Mouse (Mus musculus): ENCODE results near the gene Lrrc4. TPM values are rescaled to one million over a fixed set of nuclear protein-coding genes. Genes with fewer than 3 reads are reported as not detected.

The Lrrc4 gene
- polyA plus RNA-seq, 1 experiment from 2014 or later = 5.9 TPM

GRCm38 (mm10) chr6:28735116-28735515 is 96.4 kb downstream of the Lrrc4 start:
- ATAC-seq (ENCODE audit: low read depth) = no peak
- 80% methylated on average over 9 of the region's 9 CpGs for WGBS

GRCm38 (mm10) chr6:28733884-28734647 is 97.5 kb downstream of the Lrrc4 start:
- ATAC-seq (ENCODE audit: low read depth) = no peak
- H3K4me1 ChIP-seq (replicated peaks) = peaks cover 11% of the 10 kb centered on the region
- no peak overlapping the region for H3K4me3 ChIP-seq
- no peak overlapping the region for H3K27ac ChIP-seq (replicated peaks)
- WGBS = 85% methylated on average over 5 of the region's 5 CpGs
- no peak overlapping the region for H3K4me2 ChIP-seq
- H3K9me3 ChIP-seq = no peaks in the 10 kb centered on the region
- no peaks in the 10 kb centered on the region for H3K36me3 ChIP-seq
- no peaks in the 10 kb centered on the region for H3K27me3 ChIP-seq
- no peak overlapping the region for H3K9ac ChIP-seq

More at GRCm38 (mm10) chr6:28735116-28735515, 96.4 kb downstream of the Lrrc4 start:
- H3K27me3 ChIP-seq = no peaks in the 10 kb centered on the region
- H3K36me3 ChIP-seq = no peaks in the 10 kb centered on the region
- H3K9me3 ChIP-seq = no peaks in the 10 kb centered on the region
- no peak overlapping the region for H3K27ac ChIP-seq (replicated peaks)
- no peak overlapping the region for H3K9ac ChIP-seq
- H3K4me3 ChIP-seq = no peak overlapping the region
- no peak overlapping the region for H3K4me2 ChIP-seq
- peaks cover under 1% of the 10 kb centered on the region; the same call in 1 of the 2 replicates for H3K4me1 ChIP-seq (replicated peaks)

DNA sequence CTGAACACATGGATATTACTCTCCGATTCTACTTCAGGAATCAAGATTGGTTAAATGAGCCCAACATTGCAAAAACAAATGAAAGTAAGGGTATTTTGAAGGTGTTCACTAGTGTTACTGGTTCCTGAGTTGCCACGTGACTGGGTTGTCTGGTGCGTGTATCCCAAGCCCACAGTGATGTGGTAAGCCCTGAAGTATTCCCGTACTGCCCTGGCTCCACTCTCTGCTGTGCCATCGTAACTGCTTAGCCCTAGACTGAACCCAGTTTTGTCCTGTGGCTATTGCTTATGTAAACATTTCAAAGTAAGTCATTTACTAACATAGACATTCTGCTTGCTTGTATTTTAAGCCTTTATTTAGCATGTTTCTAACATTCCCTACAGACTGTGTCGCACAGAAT is 100.3 kb downstream of the Lrrc4 start:
- H3K4me1 ChIP-seq (replicated peaks) = peaks cover 27% of the 10 kb centered on the region
- no peaks in the 10 kb centered on the region for H3K36me3 ChIP-seq
- H3K27ac ChIP-seq (replicated peaks) = no peak overlapping the region
- no peak overlapping the region for H3K4me3 ChIP-seq
- H3K9ac ChIP-seq = no peak overlapping the region
- no peaks in the 10 kb centered on the region for H3K9me3 ChIP-seq
- WGBS = 95% methylated on average over 6 of the region's 6 CpGs
- ATAC-seq (ENCODE audit: low read depth) = no peak
- H3K27me3 ChIP-seq = no peaks in the 10 kb centered on the region
- no peak overlapping the region for H3K4me2 ChIP-seq

DNA sequence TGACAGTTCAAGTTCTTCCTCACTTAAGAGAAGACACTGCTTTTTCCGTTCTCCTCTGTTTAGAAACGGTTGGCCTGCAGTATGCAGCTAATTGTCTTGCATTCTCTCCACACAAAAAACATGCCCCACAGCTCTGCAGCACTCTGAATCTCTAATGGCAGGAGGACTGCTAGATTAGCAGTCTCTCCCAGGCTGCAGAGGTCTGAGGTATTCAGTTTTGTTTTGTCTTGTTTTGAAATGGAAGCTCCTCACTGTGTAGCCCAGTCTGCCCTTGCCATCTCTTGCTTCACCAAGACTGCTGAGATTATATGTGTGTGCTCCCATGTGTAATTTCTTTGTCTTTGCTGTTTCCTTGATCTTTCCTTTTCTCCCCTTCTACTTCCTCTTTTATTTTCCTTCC is 101.9 kb downstream of the Lrrc4 start:
- no peak overlapping the region for H3K4me3 ChIP-seq
- no peak for ATAC-seq (ENCODE audit: low read depth)
- H3K4me1 ChIP-seq (replicated peaks) = peaks cover 27% of the 10 kb centered on the region
- H3K27ac ChIP-seq (replicated peaks) = 0 out of 2 replicates have a peak overlapping the region, but pooled peaks have one; percentile 6
- H3K9ac ChIP-seq = no peak overlapping the region
- H3K36me3 ChIP-seq = no peaks in the 10 kb centered on the region
- H3K27me3 ChIP-seq = no peaks in the 10 kb centered on the region
- no peaks in the 10 kb centered on the region for H3K9me3 ChIP-seq
- H3K4me2 ChIP-seq = no peak overlapping the region
- 6% methylated on average over 2 of the region's 2 CpGs for WGBS

- WGBS = 18% methylated on average over 3 of the region's 3 CpGs
- ATAC-seq (ENCODE audit: low read depth) = 0 out of 2 replicates have a peak, but pooled peaks have one; percentile 32
- Histone ChIP-seq H3K4me2 (no peak overlapping the region), H3K9ac (no peak overlapping the region), H3K4me3 (no peak overlapping the region), H3K27ac (replicated peaks) (0 out of 2 replicates have a peak overlapping the region, but pooled peaks have one; percentile 6), H3K27me3 (no peaks in the 10 kb centered on the region), H3K36me3 (no peaks in the 10 kb centered on the region), H3K9me3 (no peaks in the 10 kb centered on the region), H3K4me1 (replicated peaks) (peaks cover 27% of the 10 kb centered on the region)
Measured at GRCm38 (mm10) chr6:28729236-28729635, 102.3 kb downstream of the Lrrc4 start.

DNA sequence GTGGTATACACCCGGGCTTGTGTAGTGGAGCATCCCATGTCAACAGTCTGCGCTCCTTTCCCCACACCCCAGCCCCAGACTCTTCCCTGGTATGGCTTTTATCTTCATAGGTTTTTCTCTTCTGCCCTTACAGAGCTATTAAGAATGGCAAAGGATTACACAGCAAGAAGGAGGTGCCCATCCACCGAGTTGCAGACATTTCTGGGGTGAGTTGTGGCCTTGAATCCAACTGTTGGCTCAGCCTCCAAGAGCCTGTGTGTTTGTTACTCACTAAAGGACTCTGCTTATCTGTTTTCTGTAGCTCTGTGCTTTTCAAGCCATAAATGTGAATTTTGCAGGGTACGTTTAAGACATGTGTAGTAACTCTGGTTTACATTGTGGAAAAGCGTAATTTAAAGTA is 106.8 kb downstream of the Lrrc4 start:
- no peaks in the 10 kb centered on the region for H3K9me3 ChIP-seq
- H3K27ac ChIP-seq (replicated peaks) = no peak overlapping the region
- no peaks in the 10 kb centered on the region for H3K36me3 ChIP-seq
- H3K4me3 ChIP-seq = no peak overlapping the region
- no peak overlapping the region for H3K9ac ChIP-seq
- 74% methylated on average over 5 of the region's 5 CpGs for WGBS
- H3K4me1 ChIP-seq (replicated peaks) = peaks cover 24% of the 10 kb centered on the region
- H3K27me3 ChIP-seq = no peaks in the 10 kb centered on the region
- no peak for ATAC-seq (ENCODE audit: low read depth)
- no peak overlapping the region for H3K4me2 ChIP-seq

GRCm38 (mm10) chr6:28723059-28723458 is 108.5 kb downstream of the Lrrc4 start:
- Histone ChIP-seq H3K9me3 (no peaks in the 10 kb centered on the region), H3K36me3 (no peaks in the 10 kb centered on the region), H3K9ac (no peak overlapping the region), H3K4me1 (replicated peaks) (peaks cover 11% of the 10 kb centered on the region), H3K27me3 (no peaks in the 10 kb centered on the region), H3K4me2 (no peak overlapping the region), H3K27ac (replicated peaks) (no peak overlapping the region), H3K4me3 (no peak overlapping the region)
- ATAC-seq (ENCODE audit: low read depth) = no peak
- WGBS = 60% methylated on average over 2 of the region's 2 CpGs

DNA sequence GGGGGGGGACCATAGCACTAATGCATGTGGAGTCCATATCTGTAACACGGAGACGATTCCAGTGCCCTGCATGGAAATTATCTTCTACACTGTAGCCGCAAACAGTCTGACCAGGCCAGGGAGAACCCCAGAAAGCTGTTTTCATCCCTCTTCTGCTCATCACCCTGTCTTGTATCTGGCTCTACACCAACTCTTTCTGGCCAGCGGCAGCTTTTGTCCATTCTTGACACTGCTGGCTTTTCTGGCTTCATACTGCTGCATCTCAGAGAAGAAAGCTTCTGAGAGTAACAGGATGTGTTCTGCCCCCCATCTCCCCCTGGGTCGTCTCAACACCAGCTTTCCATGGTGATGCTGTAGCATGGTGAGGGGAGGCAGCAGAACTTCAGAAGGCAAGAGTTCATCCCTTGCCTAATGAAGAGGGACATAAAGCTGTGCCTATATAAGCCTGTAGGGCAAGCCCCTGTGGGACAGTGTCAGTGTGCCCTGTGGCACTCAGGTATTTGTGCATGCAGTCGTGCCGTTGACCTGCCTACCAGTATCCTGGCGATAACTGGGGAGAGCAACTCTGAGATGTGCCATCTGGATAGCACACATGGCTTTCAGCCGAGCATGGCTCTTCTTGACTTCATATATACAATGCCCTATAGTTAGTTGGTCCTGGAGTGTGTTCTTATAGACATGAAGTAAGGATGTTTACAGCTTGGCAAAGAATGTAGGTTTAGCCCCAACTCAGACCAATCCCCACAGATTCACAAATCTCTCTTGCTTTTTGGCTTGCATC is 111.0 kb downstream of the Lrrc4 start:
- ATAC-seq (ENCODE audit: low read depth) = no peak
- Histone ChIP-seq H3K27ac (replicated peaks) (no peak overlapping the region), H3K9me3 (no peaks in the 10 kb centered on the region), H3K4me1 (replicated peaks) (peaks cover 14% of the 10 kb centered on the region), H3K9ac (no peak overlapping the region), H3K36me3 (no peaks in the 10 kb centered on the region), H3K4me2 (no peak overlapping the region), H3K27me3 (no peaks in the 10 kb centered on the region), H3K4me3 (no peak overlapping the region)
- WGBS = 92% methylated on average over 9 of the region's 9 CpGs

- no peaks in the 10 kb centered on the region for H3K27me3 ChIP-seq
- no peaks in the 10 kb centered on the region for H3K36me3 ChIP-seq
- H3K9me3 ChIP-seq = no peaks in the 10 kb centered on the region
- H3K4me3 ChIP-seq = no peak overlapping the region
- no peak overlapping the region for H3K27ac ChIP-seq (replicated peaks)
- WGBS = 61% methylated on average over 4 of the region's 4 CpGs
- no peak for ATAC-seq (ENCODE audit: low read depth)
- H3K9ac ChIP-seq = no peak overlapping the region
- H3K4me2 ChIP-seq = no peak overlapping the region
- H3K4me1 ChIP-seq (replicated peaks) = peaks cover 22% of the 10 kb centered on the region
Measured at GRCm38 (mm10) chr6:28717845-28718237, 113.7 kb downstream of the Lrrc4 start.

GRCm38 (mm10) chr6:28717203-28717844 is 114.2 kb downstream of the Lrrc4 start:
- Histone ChIP-seq H3K27me3 (no peaks in the 10 kb centered on the region), H3K9me3 (no peaks in the 10 kb centered on the region), H3K27ac (replicated peaks) (no peak overlapping the region), H3K4me3 (no peak overlapping the region), H3K4me2 (no peak overlapping the region), H3K9ac (no peak overlapping the region), H3K4me1 (replicated peaks) (peaks cover 22% of the 10 kb centered on the region), H3K36me3 (no peaks in the 10 kb centered on the region)
- 55% methylated on average over 7 of the region's 7 CpGs for WGBS
- peak; percentile 27; the same call in 1 of the 2 replicates for ATAC-seq (ENCODE audit: low read depth)

DNA sequence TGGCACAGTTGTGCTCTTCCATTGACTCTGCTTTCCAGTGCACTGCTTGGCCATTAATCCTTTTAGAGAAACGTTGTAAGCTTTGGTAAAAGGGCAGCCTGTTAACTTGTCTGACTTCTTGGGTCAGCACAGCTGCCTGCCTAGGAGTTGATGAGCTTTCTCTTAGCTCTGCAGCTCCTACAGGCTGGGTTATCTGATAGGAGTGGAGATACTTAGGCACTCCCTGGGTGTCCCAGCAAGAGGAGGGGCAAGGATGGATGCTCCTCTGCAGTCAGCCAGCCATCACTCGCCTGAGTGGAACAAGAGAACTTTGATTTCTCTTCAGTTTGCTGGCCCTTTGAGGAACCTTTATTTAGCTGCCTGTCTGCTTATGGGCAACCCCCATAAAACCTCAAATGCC is 121.5 kb downstream of the Lrrc4 start:
- Histone ChIP-seq H3K9ac (no peak overlapping the region), H3K9me3 (no peaks in the 10 kb centered on the region), H3K4me1 (replicated peaks) (peaks cover 30% of the 10 kb centered on the region), H3K27ac (replicated peaks) (no peak overlapping the region), H3K27me3 (no peaks in the 10 kb centered on the region), H3K4me2 (no peak overlapping the region), H3K36me3 (no peaks in the 10 kb centered on the region; the same call in 1 of the 2 replicates), H3K4me3 (no peak overlapping the region)
- WGBS = 22% methylated on average over 2 of the region's 2 CpGs
- no peak for ATAC-seq (ENCODE audit: low read depth)
